Mouse (Mus musculus): Measurements from ENCODE around the gene Wnt8b. TPM values are rescaled to one million over a fixed set of nuclear protein-coding genes. Genes with fewer than 3 reads are reported as not detected.

Gene Wnt8b
- polyA plus RNA-seq, 1 experiment, result not detected

GRCm38 (mm10) chr19:44474158-44474557 is 19.1 kb upstream of the Wnt8b start:
- Histone ChIP-seq H3K36me3 (ENCODE audit: control insufficient read depth) (no peaks in the 10 kb centered on the region), H3K9me3 (ENCODE audit: control insufficient read depth, low read length) (no peaks in the 10 kb centered on the region), H3K4me3 (replicated peaks) (no peak overlapping the region), H3K4me1 (ENCODE audit: control insufficient read depth) (no peaks in the 10 kb centered on the region), H3K27me3 (ENCODE audit: control insufficient read depth) (no peaks in the 10 kb centered on the region)
- TF ChIP-seq GATA1 (IDR thresholded peaks at IDR 0.05; ENCODE audit: low read length) (no peak), TAL1 (IDR thresholded peaks at IDR 0.05; ENCODE audit: low read length) (no peak)

GRCm38 (mm10) chr19:44475268-44475667 is 18.0 kb upstream of the Wnt8b start:
- TF ChIP-seq GATA1 (IDR thresholded peaks at IDR 0.05; ENCODE audit: low read length) (no peak), TAL1 (IDR thresholded peaks at IDR 0.05; ENCODE audit: low read length) (no peak)
- no peaks in the 10 kb centered on the region for H3K27me3 ChIP-seq (ENCODE audit: control insufficient read depth)

GRCm38 (mm10) chr19:44476541-44476940 is 16.7 kb upstream of the Wnt8b start:
- H3K4me1 ChIP-seq (ENCODE audit: control insufficient read depth), result no peaks in the 10 kb centered on the region
- no peaks in the 10 kb centered on the region for H3K27me3 ChIP-seq (ENCODE audit: control insufficient read depth)
- no peak for TF ChIP-seq TAL1 (IDR thresholded peaks at IDR 0.05; ENCODE audit: low read length)
- no peak for TF ChIP-seq GATA1 (IDR thresholded peaks at IDR 0.05; ENCODE audit: low read length)
- H3K4me3 ChIP-seq (replicated peaks), result no peak overlapping the region
- H3K36me3 ChIP-seq (ENCODE audit: control insufficient read depth), result no peaks in the 10 kb centered on the region
- H3K9me3 ChIP-seq (ENCODE audit: control insufficient read depth, low read length), result no peaks in the 10 kb centered on the region

More at GRCm38 (mm10) chr19:44475268-44475667, 18.0 kb upstream of the Wnt8b start:
- Histone ChIP-seq H3K4me3 (replicated peaks) (no peak overlapping the region), H3K9me3 (ENCODE audit: control insufficient read depth, low read length) (no peaks in the 10 kb centered on the region), H3K36me3 (ENCODE audit: control insufficient read depth) (no peaks in the 10 kb centered on the region), H3K4me1 (ENCODE audit: control insufficient read depth) (no peaks in the 10 kb centered on the region)

GRCm38 (mm10) chr19:44487266-44487665 is 6.0 kb upstream of the Wnt8b start:
- TF ChIP-seq GATA1 (IDR thresholded peaks at IDR 0.05; ENCODE audit: low read length) (no peak), TAL1 (IDR thresholded peaks at IDR 0.05; ENCODE audit: low read length) (no peak)
- H3K36me3 ChIP-seq (ENCODE audit: control insufficient read depth), result no peaks in the 10 kb centered on the region
- H3K4me1 ChIP-seq (ENCODE audit: control insufficient read depth), result no peaks in the 10 kb centered on the region
- no peak overlapping the region for H3K4me3 ChIP-seq (replicated peaks)
- H3K27me3 ChIP-seq (ENCODE audit: control insufficient read depth), result no peaks in the 10 kb centered on the region
- peaks cover 4% of the 10 kb centered on the region for H3K9me3 ChIP-seq (ENCODE audit: control insufficient read depth, low read length)

- H3K4me3 ChIP-seq (replicated peaks), result no peak overlapping the region
- no peaks in the 10 kb centered on the region for H3K36me3 ChIP-seq (ENCODE audit: control insufficient read depth)
- no peaks in the 10 kb centered on the region for H3K9me3 ChIP-seq (ENCODE audit: control insufficient read depth, low read length)
- H3K27me3 ChIP-seq (ENCODE audit: control insufficient read depth), result peaks cover 18% of the 10 kb centered on the region
- TF ChIP-seq GATA1 (IDR thresholded peaks at IDR 0.05; ENCODE audit: low read length), result no peak
- no peak for TF ChIP-seq TAL1 (IDR thresholded peaks at IDR 0.05; ENCODE audit: low read length)
- no peaks in the 10 kb centered on the region for H3K4me1 ChIP-seq (ENCODE audit: control insufficient read depth)
Observed at GRCm38 (mm10) chr19:44496511-44496910, 3.2 kb downstream of the Wnt8b start.

GRCm38 (mm10) chr19:44496941-44497340 is 3.7 kb downstream of the Wnt8b start:
- no peak overlapping the region for H3K4me3 ChIP-seq (replicated peaks)
- H3K36me3 ChIP-seq (ENCODE audit: control insufficient read depth), result no peaks in the 10 kb centered on the region
- TF ChIP-seq TAL1 (IDR thresholded peaks at IDR 0.05; ENCODE audit: low read length) (no peak), GATA1 (IDR thresholded peaks at IDR 0.05; ENCODE audit: low read length) (no peak)
- H3K4me1 ChIP-seq (ENCODE audit: control insufficient read depth), result no peaks in the 10 kb centered on the region
- H3K9me3 ChIP-seq (ENCODE audit: control insufficient read depth, low read length), result no peaks in the 10 kb centered on the region
- H3K27me3 ChIP-seq (ENCODE audit: control insufficient read depth), result peaks cover 18% of the 10 kb centered on the region

- Histone ChIP-seq H3K4me1 (ENCODE audit: control insufficient read depth) (no peaks in the 10 kb centered on the region), H3K9me3 (ENCODE audit: control insufficient read depth, low read length) (no peaks in the 10 kb centered on the region), H3K4me3 (replicated peaks) (no peak overlapping the region), H3K36me3 (ENCODE audit: control insufficient read depth) (no peaks in the 10 kb centered on the region), H3K27me3 (ENCODE audit: control insufficient read depth) (peaks cover 18% of the 10 kb centered on the region)
- TF ChIP-seq GATA1 (IDR thresholded peaks at IDR 0.05; ENCODE audit: low read length) (no peak), TAL1 (IDR thresholded peaks at IDR 0.05; ENCODE audit: low read length) (no peak)
Observed at GRCm38 (mm10) chr19:44498936-44499335, 5.7 kb downstream of the Wnt8b start.

GRCm38 (mm10) chr19:44500240-44500639 is 7.0 kb downstream of the Wnt8b start:
- Histone ChIP-seq H3K27me3 (ENCODE audit: control insufficient read depth) (peaks cover 23% of the 10 kb centered on the region), H3K36me3 (ENCODE audit: control insufficient read depth) (no peaks in the 10 kb centered on the region), H3K9me3 (ENCODE audit: control insufficient read depth, low read length) (no peaks in the 10 kb centered on the region), H3K4me1 (ENCODE audit: control insufficient read depth) (no peaks in the 10 kb centered on the region), H3K4me3 (replicated peaks) (no peak overlapping the region)
- TF ChIP-seq GATA1 (IDR thresholded peaks at IDR 0.05; ENCODE audit: low read length) (no peak), TAL1 (IDR thresholded peaks at IDR 0.05; ENCODE audit: low read length) (no peak)

- no peaks in the 10 kb centered on the region for H3K36me3 ChIP-seq (ENCODE audit: control insufficient read depth)
- no peaks in the 10 kb centered on the region for H3K4me1 ChIP-seq (ENCODE audit: control insufficient read depth)
- peaks cover 17% of the 10 kb centered on the region for H3K27me3 ChIP-seq (ENCODE audit: control insufficient read depth)
- TF ChIP-seq TAL1 (IDR thresholded peaks at IDR 0.05; ENCODE audit: low read length), result no peak
- no peak for TF ChIP-seq GATA1 (IDR thresholded peaks at IDR 0.05; ENCODE audit: low read length)
- no peak overlapping the region for H3K4me3 ChIP-seq (replicated peaks)
- no peaks in the 10 kb centered on the region for H3K9me3 ChIP-seq (ENCODE audit: control insufficient read depth, low read length)
Observed at GRCm38 (mm10) chr19:44501925-44502324, 8.7 kb downstream of the Wnt8b start.

- peaks cover 21% of the 10 kb centered on the region for H3K27me3 ChIP-seq (ENCODE audit: control insufficient read depth)
- no peak overlapping the region for H3K4me3 ChIP-seq (replicated peaks)
- H3K9me3 ChIP-seq (ENCODE audit: control insufficient read depth, low read length), result no peaks in the 10 kb centered on the region
- no peaks in the 10 kb centered on the region for H3K36me3 ChIP-seq (ENCODE audit: control insufficient read depth)
- H3K4me1 ChIP-seq (ENCODE audit: control insufficient read depth), result no peaks in the 10 kb centered on the region
- TF ChIP-seq TAL1 (IDR thresholded peaks at IDR 0.05; ENCODE audit: low read length) (no peak), GATA1 (IDR thresholded peaks at IDR 0.05; ENCODE audit: low read length) (no peak)
Observed at GRCm38 (mm10) chr19:44502741-44503140, 9.5 kb downstream of the Wnt8b start.
